In genomic region chr5:51039713-51040178, GRCm38 (mm10) we compare ENCODE assay signal across 8 mouse cellular contexts.
A peak's percentile ranks its signal among the peaks of the same experiment; 100 is the strongest.
DNase-seq lines count a peak whose midpoint lies in the region; ATAC-seq lines count a peak whose summit lies in the region.

No protein-coding gene starts in this region.

- ATAC-seq in CD4-positive, CD25-positive, alpha-beta regulatory T cell, adult 4 months, result no peak

- intact Hi-C loops in heart, postnatal 36 days (cut with DNase I), result loop anchor here (5.0 to 10.0 kb wide), 4 partner anchors 345 to 1205 kb away; no protein-coding TSS in a partner anchor

- DNase-seq in cerebellum, adult 11 months, result peak; percentile 6
- DNase-seq in cerebellum, adult 11-12 months, result no peak
- DNase-seq in 416B (ENCODE audit: low read depth), result peak; percentile 3
- DNase-seq in heart, postnatal 36 days, result peak; percentile 8 to 10
- DNase-seq in lung, adult 18-20 months, result peak; percentile 6 to 7
- DNase-seq in right cerebral cortex, adult 2 months (ENCODE audit: low spot score in 2 of 2), result no peak
- no peak for DNase-seq in urinary bladder, adult 2 months (ENCODE audit: low spot score)

Comparison
In these comparisons a context has a peak if more than half of its experiments do, and no peak if none do; other contexts are left out.
1. DNase-seq: peak in cerebellum, adult 11 months (single experiment), 416B (single experiment), heart, postnatal 36 days (2 of 2) and lung, adult 18-20 months (2 of 2); none in cerebellum, adult 11-12 months (single experiment), right cerebral cortex, adult 2 months (0 of 2) and urinary bladder, adult 2 months (single experiment).